Mouse (Mus musculus) heart, adult 2 months (tissue): ENCODE results near the gene Gm20388. TPM values are rescaled to one million over a fixed set of nuclear protein-coding genes. Genes with fewer than 3 reads are reported as not detected.
A peak's percentile ranks its signal among the peaks of the same experiment; 100 is the strongest.

Experiments
- DNase-seq, 2 experiments: peaks; one replicate each; pipeline ENCODE4 v3.0.0; 2021
- H3K27ac ChIP-seq: fragments of 200-600 bp; 2 replicates; pipeline ENCODE4 v1.8.1; 2022
- H3K27me3 ChIP-seq: fragments of 200-500 bp; 2 replicates; pipeline ENCODE4 v1.6.1; 2012; ENCODE audit warnings: mild to moderate bottlenecking, low read length, inconsistent platforms, mixed read lengths; ENCODE audit not compliant: control insufficient read depth, insufficient read depth
- H3K36me3 ChIP-seq: fragments of 200-500 bp; 2 replicates; pipeline ENCODE4 v1.6.1; 2012; ENCODE audit warnings: low read length, inconsistent platforms; ENCODE audit not compliant: control insufficient read depth, insufficient read depth
- H3K4me1 ChIP-seq: fragments of 200-500 bp; 2 replicates; pipeline ENCODE4 v1.6.1; 2011; ENCODE audit warnings: low read length; ENCODE audit not compliant: control insufficient read depth, insufficient read depth
- H3K4me3 ChIP-seq: fragments of 200-600 bp; 2 replicates; pipeline ENCODE4 v1.8.1; 2022
- H3K79me2 ChIP-seq: fragments of 200-500 bp; replicated peaks from 2 replicates; pipeline ENCODE4 v1.6.1; 2012; ENCODE audit warnings: mild to moderate bottlenecking, inconsistent platforms, low read length, moderate library complexity, mixed read lengths; ENCODE audit not compliant: control insufficient read depth, insufficient read depth
- H3K9ac ChIP-seq: fragments of 200-500 bp; 2 replicates; pipeline ENCODE4 v1.6.1; 2012; ENCODE audit warnings: low read depth, mild to moderate bottlenecking, control low read depth, inconsistent platforms, low read length, mixed read lengths
- CTCF ChIP-seq: fragments of 200-600 bp; IDR thresholded peaks from 2 replicates; pipeline ENCODE4 v1.8.1; 2022; ENCODE audit warnings: antibody characterized with exemption, mild to moderate bottlenecking, moderate library complexity
- EP300 ChIP-seq: fragments of 200-500 bp; IDR thresholded peaks from 2 replicates; pipeline ENCODE4 v1.6.1; 2011; ENCODE audit warnings: low read depth, low read length, control low read depth; ENCODE audit not compliant: insufficient read depth
- POLR2A ChIP-seq: fragments of 200-500 bp; IDR thresholded peaks from 2 replicates; pipeline ENCODE4 v1.6.1; 2011; ENCODE audit warnings: mild to moderate bottlenecking, low read depth, low read length, control low read depth; ENCODE audit not compliant: insufficient read depth
- WGBS: fragments of 180-500 bp; shearing (Covaris S2); methylation state at CpG from one replicate; pipeline ENCODE4 v1.1.7; 2018; 5-methylcytosine and 5-hydroxymethylcytosine counted together
- intact Hi-C: fragments of 180-260 bp; cut with DNase I; formaldehyde crosslinking; loops from one replicate; pipeline ENCODE4 v1.15.1; 2025
- polyA plus RNA-seq: library from polyadenylated mRNA; depleted of rRNA; stranded (reverse); fragments of >200 nt; gene quantifications from 2 replicates; pipeline ENCODE4 v1.2.3, GENCODE M21; 2012
- total RNA-seq, 2 experiments: library from RNA; stranded (reverse); gene quantifications; 2 replicates each; pipeline ENCODE4 v1.2.3; 2021

The Gm20388 gene
- total and polyA plus RNA-seq, 3 experiments = 1.8 to 32.3 TPM; not detected in 1

GRCm38 (mm10) chr8:121162906-121163695, 1252.5 kb downstream of the Gm20388 start:
- no peak overlapping the region for H3K4me3 ChIP-seq
- no peak for TF ChIP-seq POLR2A
- TF ChIP-seq EP300 = no peak
- TF ChIP-seq CTCF = no peak
- H3K9ac ChIP-seq = no peak overlapping the region
- 46% methylated on average over 11 of the region's 11 CpGs for WGBS
- intact Hi-C loops = no loop called here
- H3K79me2 ChIP-seq = no peaks in the 10 kb centered on the region
- no peaks in the 10 kb centered on the region for H3K27me3 ChIP-seq
- no peak overlapping the region for H3K27ac ChIP-seq
- peaks cover 3% of the 10 kb centered on the region; the same call in 1 of the 2 replicates for H3K4me1 ChIP-seq
- peak in 1 of 2 experiments; percentile 19 for DNase-seq
- no peaks in the 10 kb centered on the region for H3K36me3 ChIP-seq

- no peaks in the 10 kb centered on the region for H3K27me3 ChIP-seq
- DNase-seq = peak in 1 of 2 experiments; percentile 49
- H3K9ac ChIP-seq = no peak overlapping the region
- H3K79me2 ChIP-seq = no peaks in the 10 kb centered on the region
- H3K27ac ChIP-seq = no peak overlapping the region
- 27% methylated on average over 8 of the region's 8 CpGs for WGBS
- H3K4me3 ChIP-seq = no peak overlapping the region
- TF ChIP-seq EP300 (no peak), POLR2A (no peak), CTCF (no peak)
- peaks cover 3% of the 10 kb centered on the region; the same call in 1 of the 2 replicates for H3K4me1 ChIP-seq
- no peaks in the 10 kb centered on the region for H3K36me3 ChIP-seq
- intact Hi-C loops = no loop called here
These were observed 1253.4 kb downstream of the Gm20388 start for GRCm38 (mm10) chr8:121164017-121164469.

- 61% methylated on average over 5 of the region's 5 CpGs for WGBS
- Histone ChIP-seq H3K79me2 (no peaks in the 10 kb centered on the region), H3K4me1 (peaks cover 9% of the 10 kb centered on the region), H3K9ac (no peak overlapping the region), H3K27me3 (no peaks in the 10 kb centered on the region), H3K4me3 (no peak overlapping the region), H3K36me3 (no peaks in the 10 kb centered on the region), H3K27ac (no peak overlapping the region)
- no peak for DNase-seq
- no peak for TF ChIP-seq CTCF
- TF ChIP-seq POLR2A = no peak
- no peak for TF ChIP-seq EP300
- intact Hi-C loops = no loop called here
These were observed 1257.4 kb downstream of the Gm20388 start for GRCm38 (mm10) chr8:121168033-121168432.

GRCm38 (mm10) chr8:121170116-121170515, 1259.5 kb downstream of the Gm20388 start:
- intact Hi-C loops = loop anchor here (5.0 kb wide), 2 partner anchors 37 to 43 kb away; partner anchors contain the start of gene Foxl1
- no peaks in the 10 kb centered on the region for H3K36me3 ChIP-seq
- no peaks in the 10 kb centered on the region for H3K27me3 ChIP-seq
- H3K4me3 ChIP-seq = peak overlapping the region; percentile 47; the same call in 1 of the 2 replicates
- DNase-seq = no peak
- WGBS = 38% methylated on average over 7 of the region's 7 CpGs
- no peak for TF ChIP-seq CTCF
- no peak overlapping the region; the same call in 1 of the 2 replicates for H3K9ac ChIP-seq
- H3K79me2 ChIP-seq = no peaks in the 10 kb centered on the region
- H3K4me1 ChIP-seq = peaks cover 6% of the 10 kb centered on the region
- H3K27ac ChIP-seq = peak overlapping the region; percentile 84

GRCm38 (mm10) chr8:121170626-121171552, 1260.2 kb downstream of the Gm20388 start:
- H3K4me1 ChIP-seq = peaks cover 6% of the 10 kb centered on the region
- peak overlapping the region; percentile 56 for H3K9ac ChIP-seq

More at GRCm38 (mm10) chr8:121170626-121171552, 1260.2 kb downstream of the Gm20388 start:
- 23% methylated on average over 27 of the region's 27 CpGs for WGBS
- Histone ChIP-seq H3K27ac (peak overlapping the region; percentile 84), H3K79me2 (no peaks in the 10 kb centered on the region), H3K27me3 (no peaks in the 10 kb centered on the region), H3K4me3 (peak overlapping the region; percentile 47), H3K36me3 (no peaks in the 10 kb centered on the region)
- intact Hi-C loops = loop anchor here (5.0 kb wide), 2 partner anchors 36 to 44 kb away; partner anchors contain the start of gene Foxl1
- TF ChIP-seq CTCF = peak; percentile 52
- no peak for TF ChIP-seq EP300
- 0 out of 2 replicates have a peak, but pooled peaks have one; percentile 35 for TF ChIP-seq POLR2A
- peak; percentile 75 to 78 for DNase-seq
